Mouse (Mus musculus): ENCODE results near the gene Mob3a.

Mob3a gene

GRCm38 (mm10) chr10:80701721-80702535 lies at the start of gene Mob3a, which contains the start of gene Izumo4:
Mob3a (minus strand) TSS chr10:80701977.
Izumo4 (plus strand) TSS chr10:80702184.
- DNase-seq (ENCODE audit: low read depth), result peak; percentile 100

GRCm38 (mm10) chr10:80751188-80751832 lies 49.5 kb upstream of the Mob3a start:
- peak; percentile 70 for DNase-seq (ENCODE audit: low read depth)

- peak; percentile 69 for DNase-seq (ENCODE audit: low read depth)
Measured at GRCm38 (mm10) chr10:80748609-80749008, 46.8 kb upstream of the Mob3a start.

GRCm38 (mm10) chr10:80747410-80747809 lies 45.6 kb upstream of the Mob3a start:
- peak; percentile 87 for DNase-seq (ENCODE audit: low read depth)

GRCm38 (mm10) chr10:80744262-80744661 lies 42.5 kb upstream of the Mob3a start:
- no peak for DNase-seq (ENCODE audit: low read depth)

GRCm38 (mm10) chr10:80742180-80742978 lies 40.6 kb upstream of the Mob3a start, which contains the start of gene Ap3d1:
Ap3d1 (minus strand) TSS chr10:80742264.
- peak; percentile 98 for DNase-seq (ENCODE audit: low read depth)

- DNase-seq (ENCODE audit: low read depth), result no peak
Measured at GRCm38 (mm10) chr10:80741634-80742179, 39.9 kb upstream of the Mob3a start.

- no peak for DNase-seq (ENCODE audit: low read depth)
Measured at GRCm38 (mm10) chr10:80741146-80741545, 39.4 kb upstream of the Mob3a start.

GRCm38 (mm10) chr10:80738657-80739056 lies 36.9 kb upstream of the Mob3a start:
- peak; percentile 48 for DNase-seq (ENCODE audit: low read depth)

GRCm38 (mm10) chr10:80736731-80737130 lies 35.0 kb upstream of the Mob3a start:
- DNase-seq (ENCODE audit: low read depth), result no peak

- no peak for DNase-seq (ENCODE audit: low read depth)
Measured at GRCm38 (mm10) chr10:80732611-80733101, 30.9 kb upstream of the Mob3a start.

GRCm38 (mm10) chr10:80727369-80728127 lies 25.8 kb upstream of the Mob3a start:
- DNase-seq (ENCODE audit: low read depth), result no peak

GRCm38 (mm10) chr10:80717281-80717680 lies 15.5 kb upstream of the Mob3a start:
- DNase-seq (ENCODE audit: low read depth), result no peak

GRCm38 (mm10) chr10:80710834-80711233 lies 9.1 kb upstream of the Mob3a start:
- no peak for DNase-seq (ENCODE audit: low read depth)

GRCm38 (mm10) chr10:80705479-80705878 lies 3.7 kb upstream of the Mob3a start:
- no peak for DNase-seq (ENCODE audit: low read depth)

GRCm38 (mm10) chr10:80705033-80705432 lies 3.3 kb upstream of the Mob3a start:
- DNase-seq (ENCODE audit: low read depth), result no peak

GRCm38 (mm10) chr10:80704418-80704817 lies 2.6 kb upstream of the Mob3a start:
- DNase-seq (ENCODE audit: low read depth), result no peak

- DNase-seq (ENCODE audit: low read depth), result no peak
Measured at GRCm38 (mm10) chr10:80703643-80704042, 1.9 kb upstream of the Mob3a start.

- DNase-seq (ENCODE audit: low read depth), result peak; percentile 94
Measured at GRCm38 (mm10) chr10:80702536-80703390, 986 bp upstream of the Mob3a start.

- DNase-seq (ENCODE audit: low read depth), result peak; percentile 88
Measured at GRCm38 (mm10) chr10:80700732-80701131, 1.0 kb downstream of the Mob3a start.
